24 mouse cellular contexts compared by ENCODE assay signal in the genomic region with DNA sequence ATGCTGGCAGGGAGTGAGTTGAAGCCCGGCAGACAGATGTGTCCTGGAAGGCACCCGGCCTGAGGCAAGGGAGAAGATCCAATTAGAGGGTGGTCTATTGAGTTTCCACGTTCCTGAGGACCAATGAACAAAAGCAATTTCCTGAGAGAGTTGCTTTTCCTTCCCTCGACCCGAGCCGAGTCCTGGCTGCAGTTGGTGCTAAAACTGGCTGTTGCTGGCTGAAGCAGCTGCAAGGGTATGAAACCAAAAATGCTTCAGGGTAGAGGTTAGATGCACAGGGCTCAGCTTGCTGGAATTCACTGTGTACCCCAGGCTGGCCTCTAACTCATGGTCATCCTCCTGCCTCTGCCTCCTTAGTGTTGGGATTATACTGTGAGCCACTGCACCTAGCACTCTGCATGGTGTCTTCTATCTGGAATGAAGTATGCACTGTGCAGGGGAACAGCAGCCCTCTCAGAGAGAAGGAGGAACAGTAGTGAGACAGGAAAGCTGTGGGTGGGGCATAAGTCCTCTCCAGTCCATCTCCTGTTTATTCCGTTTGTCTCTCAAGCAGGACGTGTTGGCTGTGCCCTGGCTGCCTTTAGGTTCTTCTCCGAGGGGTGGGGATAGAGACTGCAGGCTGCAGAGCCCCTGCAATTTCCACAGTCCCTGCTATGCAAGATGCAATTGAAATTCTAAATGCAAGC. TPM values are rescaled to one million over a fixed set of nuclear protein-coding genes. Genes with fewer than 3 reads are reported as not detected.
A peak's percentile ranks its signal among the peaks of the same experiment; 100 is the strongest.
DNase-seq lines count a peak whose midpoint lies in the region; ATAC-seq and TF ChIP-seq lines count a peak whose summit lies in the region.
"Had no signal": no experiment of that assay in that cellular context is flagged by ENCODE, and none has a peak within 500 bp of the region (broad histone marks: within the 10 kb centered on the region; RNA-seq: fewer than 3 reads in every experiment).

No protein-coding gene starts in this region.

- 0 out of 2 replicates have a peak, but pooled peaks cover 3% of the 10 kb centered on the region for H3K27me3 ChIP-seq in heart, embryonic 13.5 days (replicated peaks)
- no peaks in the 10 kb centered on the region for H3K27me3 ChIP-seq in lung, embryonic 14.5 days (ENCODE audit: insufficient read depth, low read length)
- H3K27me3 ChIP-seq: embryonic facial prominence, embryonic 12.5 days; forebrain, embryonic 13.5 days; hindbrain, embryonic 15.5 days; neural tube, embryonic 15.5 days; stomach, embryonic 15.5 days had no signal

- intact Hi-C loops in heart, postnatal 36 days (cut with DNase I), result no loop called here

- H3K36me3 ChIP-seq in heart, embryonic 13.5 days, result no peaks in the 10 kb centered on the region
- H3K36me3 ChIP-seq in lung, embryonic 14.5 days (ENCODE audit: insufficient read depth), result no peaks in the 10 kb centered on the region
- H3K36me3 ChIP-seq: embryonic facial prominence, embryonic 12.5 days; hindbrain, embryonic 15.5 days; neural tube, embryonic 15.5 days; stomach, embryonic 15.5 days had no signal

- H3K9me3 ChIP-seq in heart, embryonic 13.5 days, result no peaks in the 10 kb centered on the region
- H3K9me3 ChIP-seq in lung, embryonic 14.5 days (ENCODE audit: low read depth, low read length), result no peaks in the 10 kb centered on the region
- H3K9me3 ChIP-seq: embryonic facial prominence, embryonic 12.5 days; forebrain, embryonic 13.5 days; hindbrain, embryonic 15.5 days; neural tube, embryonic 15.5 days; stomach, embryonic 15.5 days had no signal

- 0 out of 2 replicates have a peak overlapping the region, but pooled peaks have one; percentile 12 for H3K9ac ChIP-seq in heart, embryonic 13.5 days
- no peak overlapping the region for H3K9ac ChIP-seq in lung, embryonic 14.5 days
- H3K9ac ChIP-seq: embryonic facial prominence, embryonic 12.5 days; forebrain, embryonic 13.5 days; hindbrain, embryonic 15.5 days; liver, embryonic 14.5 days; neural tube, embryonic 15.5 days; stomach, embryonic 15.5 days had no signal

- H3K27ac ChIP-seq in heart, embryonic 13.5 days (replicated peaks), result no peak overlapping the region
- H3K27ac ChIP-seq in lung, embryonic 14.5 days (ENCODE audit: low read depth), result no peak overlapping the region
- H3K27ac ChIP-seq: embryonic facial prominence, embryonic 12.5 days; forebrain, embryonic 13.5 days; hindbrain, embryonic 15.5 days; liver, embryonic 14.5 days; neural tube, embryonic 15.5 days; stomach, embryonic 15.5 days had no signal

- 0 out of 2 replicates have a peak, but pooled peaks have one; percentile 3 for TF ChIP-seq CTCF in lung, embryonic 14.5 days (IDR thresholded peaks at IDR 0.05; ENCODE audit: low read depth)

- H3K4me1 ChIP-seq in heart, embryonic 13.5 days, result peaks cover 42% of the 10 kb centered on the region
- H3K4me1 ChIP-seq in lung, embryonic 14.5 days (ENCODE audit: insufficient read depth), result no peaks in the 10 kb centered on the region
- H3K4me1 ChIP-seq: embryonic facial prominence, embryonic 12.5 days; stomach, embryonic 15.5 days had no signal

- H3K4me2 ChIP-seq in heart, embryonic 13.5 days, result no peak overlapping the region
- no peak overlapping the region for H3K4me2 ChIP-seq in lung, embryonic 14.5 days
- H3K4me2 ChIP-seq: embryonic facial prominence, embryonic 12.5 days; forebrain, embryonic 13.5 days; hindbrain, embryonic 15.5 days; neural tube, embryonic 15.5 days; stomach, embryonic 15.5 days had no signal

- ATAC-seq in heart, embryonic 13.5 days (ENCODE audit: extremely low read depth, insufficient number of reproducible peaks, low FRiP score, low TSS enrichment), result no peak
- no peak for ATAC-seq in lung, embryonic 14.5 days (ENCODE audit: insufficient read depth)
- peak; percentile 51; the same call in 1 of the 2 replicates for ATAC-seq in megakaryocyte progenitor cell, adult 5-6 weeks (replicated peaks; ENCODE audit: poor library complexity)
- ATAC-seq: forebrain, embryonic 13.5 days; intestine, postnatal 0 days had no signal

- H3K4me3 ChIP-seq in heart, embryonic 13.5 days, result no peak overlapping the region
- H3K4me3 ChIP-seq in lung, embryonic 14.5 days (ENCODE audit: low read depth, low read length), result no peak overlapping the region
- H3K4me3 ChIP-seq: embryonic facial prominence, embryonic 12.5 days; erythroblast, embryonic 14.5 days; forebrain, embryonic 13.5 days; hindbrain, embryonic 15.5 days; layer of hippocampus, adult 2 months; neural tube, embryonic 15.5 days; stomach, embryonic 15.5 days had no signal

- no peak for DNase-seq in heart, postnatal 36 days
- DNase-seq in Muller cell, postnatal 12 days (ENCODE audit: inconsistent ontology term), result peak; percentile 3
- DNase-seq in lung, embryonic 14.5 days, result peak; percentile 20
- no peak for DNase-seq in right cerebral cortex, postnatal 4 days
- no peak for DNase-seq in kidney, adult 9 months
- DNase-seq: adrenal gland, adult 2 months; B cell, adult 2 months; cerebellum, adult 2 months; kidney, postnatal 10 days; midbrain, embryonic 14.5 days; right cerebral cortex, postnatal 25 days; thymus, adult 18-20 months; thymus, postnatal 4 days had no signal

- WGBS in heart, embryonic 13.5 days, result 46% methylated on average over 9 of the region's 9 CpGs
- 44% methylated on average over 9 of the region's 9 CpGs for WGBS in lung, embryonic 14.5 days

RNA-seq across cellular contexts. Expression of a gene that starts 24.4 kb away (rescaled TPM):
- polyA plus RNA-seq in heart, embryonic 13.5 days (2015; fragmentation: Nextera tagmentation; extraction: Ambion mirVana), result 35.9 and 37.5 TPM in 2 replicates
- 10 to 100 TPM; 27.1 to 28.5 TPM for total RNA-seq in heart, postnatal 36 days (2021)
- 15.1 and 16.9 TPM in 2 replicates for polyA plus RNA-seq in lung, embryonic 14.5 days (2014; fragmentation: Nextera tagmentation; extraction: Ambion mirVana)
- 16.5 and 16.9 TPM in 2 replicates for total RNA-seq in megakaryocyte progenitor cell, adult 5-6 weeks (2015)
- 18.7 and 20.4 TPM in 2 replicates for total RNA-seq in megakaryocyte progenitor cell, adult 5-6 weeks (2017)

Comparison
In these comparisons a context has a peak if more than half of its experiments do, and no peak if none do; other contexts are left out.
1. DNase-seq: peak in Muller cell, postnatal 12 days (single experiment) and lung, embryonic 14.5 days (single experiment); none in heart, postnatal 36 days (0 of 2), right cerebral cortex, postnatal 4 days (single experiment) and kidney, adult 9 months (single experiment).